Mouse (Mus musculus) neural tube, embryonic 15.5 days (tissue): ENCODE measurements around the gene Pik3r5. TPM values are rescaled to one million over a fixed set of nuclear protein-coding genes. Genes with fewer than 3 reads are reported as not detected.

Experiments
- ATAC-seq: fragments of 200-750 bp; cut with Nextera tagmentation; 2 replicates; pipeline ENCODE4 v1.8.0; 2017; ENCODE audit warnings: mild to moderate bottlenecking, moderate TSS enrichment, moderate library complexity; ENCODE audit not compliant: low FRiP score
- H3K27ac ChIP-seq: fragments of 300-500 bp; sonication (generic); replicated peaks from 2 replicates; pipeline ENCODE4 v1.5.1; 2015; ENCODE audit warnings: mild to moderate bottlenecking, inconsistent platforms
- H3K27me3 ChIP-seq: fragments of 300-500 bp; sonication (generic); replicated peaks from 2 replicates; pipeline ENCODE4 v1.6.1; 2015; ENCODE audit warnings: inconsistent platforms
- H3K36me3 ChIP-seq: fragments of 300-500 bp; sonication (generic); 2 replicates; pipeline ENCODE4 v1.6.1; 2015; ENCODE audit warnings: inconsistent platforms
- H3K4me1 ChIP-seq: fragments of 300-500 bp; sonication (generic); 2 replicates; pipeline ENCODE4 v1.6.1; 2015; ENCODE audit warnings: inconsistent platforms
- H3K4me2 ChIP-seq: fragments of 300-500 bp; sonication (generic); 2 replicates; pipeline ENCODE4 v1.6.1; 2015; ENCODE audit warnings: inconsistent platforms, mild to moderate bottlenecking, moderate library complexity
- H3K4me3 ChIP-seq: fragments of 300-500 bp; sonication (generic); replicated peaks from 2 replicates; pipeline ENCODE4 v1.5.1; 2015; ENCODE audit warnings: mild to moderate bottlenecking, inconsistent platforms
- H3K9ac ChIP-seq: fragments of 300-500 bp; sonication (generic); replicated peaks from 2 replicates; pipeline ENCODE4 v1.6.1; 2015; ENCODE audit warnings: mild to moderate bottlenecking, inconsistent platforms
- H3K9me3 ChIP-seq: fragments of 300-500 bp; sonication (generic); replicated peaks from 2 replicates; pipeline ENCODE4 v1.6.1; 2016; ENCODE audit warnings: inconsistent platforms
- WGBS: fragments of 180-500 bp; shearing (Covaris S2); methylation state at CpG from one replicate; pipeline ENCODE4 v1.1.7; 2015; ENCODE audit warnings: mixed read lengths; 5-methylcytosine and 5-hydroxymethylcytosine counted together
- polyA plus RNA-seq: library from polyadenylated mRNA; unstranded; fragments of >200 nt; fragmentation: Nextera tagmentation; extraction: Ambion mirVana; gene quantifications from 2 replicates; pipeline ENCODE4 v1.2.1, GENCODE M21; 2015

The Pik3r5 gene
- polyA plus RNA-seq, 1 experiment from 2014 or later = 0.72 TPM

DNA sequence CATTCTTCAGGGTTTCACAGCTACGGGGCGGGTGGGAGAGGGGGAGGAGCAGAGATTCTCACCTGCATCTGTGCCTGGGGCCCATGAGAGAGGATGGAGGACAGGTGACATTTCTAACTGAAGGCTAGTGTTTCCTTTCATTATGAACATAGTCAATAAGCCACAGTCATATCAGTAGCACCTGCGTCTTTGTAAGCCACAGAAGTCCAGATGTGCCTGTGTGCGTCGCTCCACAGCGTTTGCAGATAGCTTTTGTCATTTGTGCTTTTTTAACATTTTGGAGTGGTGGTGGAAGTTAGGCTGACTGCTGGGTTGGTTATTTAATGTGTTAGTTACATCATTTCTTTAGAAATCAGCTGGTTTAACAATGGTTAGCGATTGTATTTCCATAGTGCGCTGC lies 20.8 kb downstream of the Pik3r5 start:
- Histone ChIP-seq H3K9me3 (no peaks in the 10 kb centered on the region), H3K4me1 (peaks cover 12% of the 10 kb centered on the region), H3K27me3 (no peaks in the 10 kb centered on the region), H3K27ac (no peak overlapping the region), H3K9ac (no peak overlapping the region), H3K4me3 (no peak overlapping the region), H3K36me3 (no peaks in the 10 kb centered on the region), H3K4me2 (no peak overlapping the region)
- ATAC-seq = no peak
- WGBS = 91% methylated on average over 8 of the region's 8 CpGs

- Histone ChIP-seq H3K27ac (no peak overlapping the region), H3K9me3 (no peaks in the 10 kb centered on the region), H3K4me1 (peaks cover 12% of the 10 kb centered on the region), H3K9ac (no peak overlapping the region), H3K36me3 (no peaks in the 10 kb centered on the region), H3K4me3 (no peak overlapping the region), H3K4me2 (no peak overlapping the region), H3K27me3 (no peaks in the 10 kb centered on the region)
- no peak for ATAC-seq
- WGBS = 80% methylated on average over 6 of the region's 6 CpGs
Observed at GRCm38 (mm10) chr11:68453301-68453700, 21.4 kb downstream of the Pik3r5 start.

GRCm38 (mm10) chr11:68458086-68458485 lies 26.2 kb downstream of the Pik3r5 start:
- H3K9ac ChIP-seq = no peak overlapping the region
- H3K36me3 ChIP-seq = no peaks in the 10 kb centered on the region
- no peak overlapping the region for H3K4me3 ChIP-seq
- ATAC-seq = no peak
- no peak overlapping the region for H3K4me2 ChIP-seq
- H3K27me3 ChIP-seq = no peaks in the 10 kb centered on the region
- H3K9me3 ChIP-seq = no peaks in the 10 kb centered on the region
- 78% methylated on average over 8 of the region's 8 CpGs for WGBS
- H3K4me1 ChIP-seq = no peaks in the 10 kb centered on the region
- no peak overlapping the region for H3K27ac ChIP-seq

GRCm38 (mm10) chr11:68459021-68459420 lies 27.1 kb downstream of the Pik3r5 start:
- Histone ChIP-seq H3K4me2 (no peak overlapping the region), H3K4me3 (no peak overlapping the region), H3K27me3 (no peaks in the 10 kb centered on the region), H3K27ac (no peak overlapping the region), H3K9me3 (no peaks in the 10 kb centered on the region), H3K9ac (no peak overlapping the region), H3K4me1 (no peaks in the 10 kb centered on the region), H3K36me3 (no peaks in the 10 kb centered on the region)
- 85% methylated on average over 5 of the region's 5 CpGs for WGBS
- no peak for ATAC-seq

GRCm38 (mm10) chr11:68459486-68459885 lies 27.6 kb downstream of the Pik3r5 start:
- Histone ChIP-seq H3K27me3 (no peaks in the 10 kb centered on the region), H3K27ac (no peak overlapping the region), H3K9ac (no peak overlapping the region), H3K4me1 (no peaks in the 10 kb centered on the region), H3K4me3 (no peak overlapping the region), H3K9me3 (no peaks in the 10 kb centered on the region), H3K4me2 (no peak overlapping the region), H3K36me3 (no peaks in the 10 kb centered on the region)
- 89% methylated on average over 5 of the region's 5 CpGs for WGBS
- ATAC-seq = no peak

GRCm38 (mm10) chr11:68462716-68463115 lies 30.8 kb downstream of the Pik3r5 start:
- Histone ChIP-seq H3K4me2 (no peak overlapping the region), H3K36me3 (no peaks in the 10 kb centered on the region), H3K27ac (no peak overlapping the region), H3K27me3 (no peaks in the 10 kb centered on the region), H3K9me3 (no peaks in the 10 kb centered on the region), H3K9ac (no peak overlapping the region), H3K4me1 (no peaks in the 10 kb centered on the region), H3K4me3 (no peak overlapping the region)
- ATAC-seq = no peak
- 86% methylated on average over 3 of the region's 3 CpGs for whole genome bisulfite sequencing

GRCm38 (mm10) chr11:68464260-68464659 lies 32.3 kb downstream of the Pik3r5 start:
- no peak overlapping the region for H3K9ac ChIP-seq
- H3K9me3 ChIP-seq = no peaks in the 10 kb centered on the region
- H3K27me3 ChIP-seq = no peaks in the 10 kb centered on the region
- no peak overlapping the region for H3K4me3 ChIP-seq
- 83% methylated on average over 5 of the region's 5 CpGs for WGBS
- no peak overlapping the region for H3K27ac ChIP-seq
- H3K36me3 ChIP-seq = no peaks in the 10 kb centered on the region
- no peak overlapping the region for H3K4me2 ChIP-seq
- no peak for ATAC-seq
- H3K4me1 ChIP-seq = no peaks in the 10 kb centered on the region

DNA sequence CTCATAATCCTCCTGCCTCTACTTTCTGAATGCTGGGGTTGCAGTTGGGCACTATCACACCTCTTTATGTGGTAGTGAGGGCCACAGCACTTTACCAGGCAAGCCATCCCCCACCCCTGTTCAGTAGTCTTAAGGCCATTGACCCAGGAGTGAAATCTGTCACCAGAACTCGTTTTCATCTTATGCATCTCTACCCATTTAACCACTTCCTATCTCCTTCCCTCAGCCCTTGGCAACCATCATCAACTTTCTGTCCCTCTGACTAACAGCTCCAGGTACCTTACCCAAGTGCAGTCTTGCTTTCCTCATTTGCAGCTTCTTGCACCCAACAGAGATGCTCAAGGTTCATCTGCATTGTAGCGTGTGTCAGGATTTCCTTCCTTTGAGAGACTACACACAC lies 33.2 kb downstream of the Pik3r5 start:
- no peaks in the 10 kb centered on the region for H3K36me3 ChIP-seq
- ATAC-seq = no peak
- no peak overlapping the region for H3K4me3 ChIP-seq
- no peak overlapping the region for H3K27ac ChIP-seq
- H3K4me1 ChIP-seq = no peaks in the 10 kb centered on the region
- WGBS = 80% methylated on average over 2 of the region's 2 CpGs
- H3K9me3 ChIP-seq = no peaks in the 10 kb centered on the region
- H3K9ac ChIP-seq = no peak overlapping the region
- no peak overlapping the region for H3K4me2 ChIP-seq
- no peaks in the 10 kb centered on the region for H3K27me3 ChIP-seq

DNA sequence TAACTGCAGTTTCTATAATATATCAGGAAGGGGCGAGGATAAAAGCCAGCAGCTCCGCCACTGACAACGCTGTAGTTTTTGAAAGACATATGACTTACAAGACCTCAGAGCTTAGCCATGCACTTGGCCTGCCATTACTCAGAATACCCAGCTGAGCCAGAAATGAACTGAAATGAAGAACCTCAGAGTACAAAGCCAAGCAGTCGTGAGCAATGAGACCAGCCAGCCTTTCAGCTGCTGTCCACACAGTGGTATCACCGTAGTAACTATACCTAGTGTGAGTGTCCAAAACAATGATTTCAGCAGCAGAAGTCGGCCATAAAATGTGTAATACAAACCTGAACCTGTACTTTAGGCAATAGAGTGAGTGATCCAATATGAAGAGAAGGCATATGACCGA lies 35.5 kb downstream of the Pik3r5 start:
- no peak overlapping the region for H3K27ac ChIP-seq
- H3K4me3 ChIP-seq = no peak overlapping the region
- H3K4me1 ChIP-seq = no peaks in the 10 kb centered on the region
- 84% methylated on average over 7 of the region's 7 CpGs for WGBS
- no peak for ATAC-seq
- no peaks in the 10 kb centered on the region for H3K27me3 ChIP-seq
- H3K4me2 ChIP-seq = no peak overlapping the region
- H3K9me3 ChIP-seq = no peaks in the 10 kb centered on the region
- no peaks in the 10 kb centered on the region for H3K36me3 ChIP-seq
- no peak overlapping the region for H3K9ac ChIP-seq

- Histone ChIP-seq H3K4me1 (no peaks in the 10 kb centered on the region), H3K9ac (no peak overlapping the region), H3K27me3 (no peaks in the 10 kb centered on the region), H3K4me2 (no peak overlapping the region), H3K27ac (no peak overlapping the region), H3K36me3 (no peaks in the 10 kb centered on the region), H3K4me3 (no peak overlapping the region), H3K9me3 (no peaks in the 10 kb centered on the region)
- ATAC-seq = no peak
- WGBS = 62% methylated on average over 9 of the region's 9 CpGs
Observed at GRCm38 (mm10) chr11:68467962-68468612, 36.2 kb downstream of the Pik3r5 start.

- Histone ChIP-seq H3K9ac (no peak overlapping the region), H3K4me3 (no peak overlapping the region), H3K27ac (no peak overlapping the region), H3K4me1 (no peaks in the 10 kb centered on the region), H3K4me2 (no peak overlapping the region), H3K36me3 (no peaks in the 10 kb centered on the region), H3K27me3 (no peaks in the 10 kb centered on the region), H3K9me3 (no peaks in the 10 kb centered on the region)
- ATAC-seq = no peak
- 90% methylated on average over 4 of the region's 4 CpGs for WGBS
Observed at GRCm38 (mm10) chr11:68468886-68469285, 37.0 kb downstream of the Pik3r5 start.

DNA sequence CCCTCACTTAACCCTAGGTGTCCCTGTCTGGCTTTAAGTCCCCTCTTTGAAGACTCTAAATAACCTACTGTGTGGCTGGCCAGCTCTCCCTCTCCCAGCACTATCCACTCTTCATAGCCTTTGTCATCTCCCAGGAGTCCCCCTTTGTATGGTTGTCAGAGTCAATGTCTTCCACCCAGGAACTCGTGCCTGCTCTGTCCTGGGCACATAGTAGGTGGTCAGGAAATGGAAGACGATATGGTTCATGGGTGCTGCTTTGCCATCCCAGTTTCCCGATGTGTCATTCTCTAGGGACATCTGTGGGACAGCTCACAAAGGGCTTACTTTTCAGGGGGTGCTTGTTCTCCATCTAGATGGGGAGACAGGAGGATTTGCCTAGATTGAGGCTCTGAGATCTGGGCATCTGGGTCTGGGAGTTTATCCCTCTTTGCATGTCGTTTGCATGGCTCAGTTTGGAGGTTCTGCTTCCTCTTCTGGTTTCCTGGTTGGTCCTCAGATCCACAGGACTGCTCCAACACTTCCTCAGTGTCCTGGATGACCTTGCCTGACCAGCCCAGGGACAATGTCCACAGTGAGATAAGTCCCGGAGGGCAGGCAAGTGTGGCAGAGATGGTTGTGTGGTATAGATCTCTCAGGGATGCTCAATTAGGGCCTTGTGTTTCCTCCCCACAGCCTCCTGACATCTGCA lies 40.4 kb downstream of the Pik3r5 start:
- no peak overlapping the region for H3K4me3 ChIP-seq
- no peak overlapping the region for H3K9ac ChIP-seq
- no peak for ATAC-seq
- WGBS = 81% methylated on average over 5 of the region's 5 CpGs
- no peaks in the 10 kb centered on the region for H3K36me3 ChIP-seq
- H3K9me3 ChIP-seq = no peaks in the 10 kb centered on the region
- no peaks in the 10 kb centered on the region for H3K4me1 ChIP-seq
- H3K27ac ChIP-seq = no peak overlapping the region
- no peaks in the 10 kb centered on the region for H3K27me3 ChIP-seq
- H3K4me2 ChIP-seq = no peak overlapping the region
